Mouse (Mus musculus): ENCODE results near the gene Tnni2. TPM values are rescaled to one million over a fixed set of nuclear protein-coding genes. Genes with fewer than 3 reads are reported as not detected.

Gene Tnni2
- polyA plus RNA-seq, 1 experiment from 2014 or later, result 20.6 TPM

GRCm38 (mm10) chr7:142415314-142415713 lies 26.3 kb upstream of the Tnni2 start:
- Histone ChIP-seq H3K4me3 (ENCODE audit: inconsistent target) (no peak overlapping the region), H3K27ac (no peak overlapping the region), H3K79me2 (ENCODE audit: inconsistent target) (no peaks in the 10 kb centered on the region), H3K36me3 (ENCODE audit: inconsistent target) (no peaks in the 10 kb centered on the region)
- 88% methylated on average over 4 of the region's 4 CpGs for whole genome bisulfite sequencing (ENCODE audit: missing documents)

GRCm38 (mm10) chr7:142416225-142416624 lies 25.4 kb upstream of the Tnni2 start:
- Histone ChIP-seq H3K4me3 (ENCODE audit: inconsistent target) (no peak overlapping the region), H3K36me3 (ENCODE audit: inconsistent target) (no peaks in the 10 kb centered on the region), H3K79me2 (ENCODE audit: inconsistent target) (no peaks in the 10 kb centered on the region), H3K27ac (no peak overlapping the region)
- WGBS (ENCODE audit: missing documents), result 97% methylated on average over 3 of the region's 3 CpGs

GRCm38 (mm10) chr7:142418027-142418426 lies 23.6 kb upstream of the Tnni2 start:
- Histone ChIP-seq H3K36me3 (ENCODE audit: inconsistent target) (no peaks in the 10 kb centered on the region), H3K27ac (no peak overlapping the region), H3K4me3 (ENCODE audit: inconsistent target) (no peak overlapping the region), H3K79me2 (ENCODE audit: inconsistent target) (no peaks in the 10 kb centered on the region)
- 90% methylated on average over 2 of the region's 2 CpGs for WGBS (ENCODE audit: missing documents)

DNA sequence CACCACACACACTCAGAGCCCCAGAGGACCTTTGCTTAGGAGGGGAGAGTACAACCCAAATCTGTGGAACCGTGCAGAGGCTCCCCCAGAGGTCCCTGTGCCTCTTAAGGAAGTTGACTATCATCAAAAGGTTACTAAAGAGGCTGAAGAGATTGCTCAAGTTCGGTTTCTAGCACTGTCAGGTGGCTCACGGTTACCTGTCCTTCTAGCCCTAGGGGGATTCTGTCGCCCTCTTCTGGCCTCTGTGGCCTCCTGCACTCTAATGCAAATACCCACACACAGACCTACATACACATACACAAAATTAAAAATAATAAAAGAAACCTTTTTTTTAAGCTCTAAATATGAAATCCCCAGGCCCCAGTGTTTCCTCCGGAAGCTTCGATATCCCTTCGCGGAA lies 22.9 kb upstream of the Tnni2 start:
- Histone ChIP-seq H3K27ac (no peak overlapping the region), H3K79me2 (ENCODE audit: inconsistent target) (no peaks in the 10 kb centered on the region), H3K4me3 (ENCODE audit: inconsistent target) (no peak overlapping the region), H3K36me3 (ENCODE audit: inconsistent target) (no peaks in the 10 kb centered on the region)
- WGBS (ENCODE audit: missing documents), result 97% methylated on average over 8 of the region's 8 CpGs

- H3K27ac ChIP-seq, result no peak overlapping the region
- no peak overlapping the region for H3K4me3 ChIP-seq (ENCODE audit: inconsistent target)
- H3K36me3 ChIP-seq (ENCODE audit: inconsistent target), result no peaks in the 10 kb centered on the region
- WGBS (ENCODE audit: missing documents), result 55% methylated on average over 5 of the region's 5 CpGs
- no peaks in the 10 kb centered on the region for H3K79me2 ChIP-seq (ENCODE audit: inconsistent target)
These were observed 21.7 kb upstream of the Tnni2 start for GRCm38 (mm10) chr7:142419887-142420286.

DNA sequence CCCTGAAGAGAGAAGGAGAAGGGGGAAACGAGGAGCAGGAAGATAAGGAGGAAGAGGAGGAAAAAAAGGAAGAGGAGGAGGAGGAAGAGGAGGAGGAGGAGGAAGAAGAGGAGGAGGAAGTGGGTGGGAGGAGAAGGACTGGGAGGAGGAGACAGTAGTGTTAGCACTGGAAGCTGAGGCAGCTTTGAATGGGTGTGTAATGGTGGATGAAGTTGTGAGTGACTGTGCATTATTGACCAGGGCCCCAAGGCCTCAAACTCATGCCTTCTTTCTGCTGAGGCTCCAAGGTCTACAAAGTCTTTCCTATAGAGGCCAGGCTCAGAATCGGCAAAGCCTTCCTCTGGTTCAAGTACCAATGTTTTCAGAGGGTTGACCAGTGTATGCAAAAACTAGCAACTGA lies 19.8 kb upstream of the Tnni2 start:
- Histone ChIP-seq H3K36me3 (ENCODE audit: inconsistent target) (no peaks in the 10 kb centered on the region), H3K4me3 (ENCODE audit: inconsistent target) (no peak overlapping the region), H3K27ac (peak overlapping the region; percentile 35), H3K79me2 (ENCODE audit: inconsistent target) (no peaks in the 10 kb centered on the region)
- WGBS (ENCODE audit: missing documents), result 52% methylated on average over 2 of the region's 2 CpGs

GRCm38 (mm10) chr7:142425641-142426213 lies 15.9 kb upstream of the Tnni2 start:
- 90% methylated on average over 11 of the region's 11 CpGs for whole genome bisulfite sequencing (ENCODE audit: missing documents)
- no peak overlapping the region for H3K27ac ChIP-seq
- H3K79me2 ChIP-seq (ENCODE audit: inconsistent target), result no peaks in the 10 kb centered on the region

GRCm38 (mm10) chr7:142428213-142428612 lies 13.4 kb upstream of the Tnni2 start:
- no peaks in the 10 kb centered on the region for H3K36me3 ChIP-seq (ENCODE audit: inconsistent target)
- no peak overlapping the region for H3K4me3 ChIP-seq (ENCODE audit: inconsistent target)
- no peak overlapping the region for H3K27ac ChIP-seq
- 58% methylated on average over 7 of the region's 7 CpGs for WGBS (ENCODE audit: missing documents)
- H3K79me2 ChIP-seq (ENCODE audit: inconsistent target), result no peaks in the 10 kb centered on the region

More at GRCm38 (mm10) chr7:142425641-142426213, 15.9 kb upstream of the Tnni2 start:
- Histone ChIP-seq H3K4me3 (ENCODE audit: inconsistent target) (no peak overlapping the region), H3K36me3 (ENCODE audit: inconsistent target) (no peaks in the 10 kb centered on the region)

DNA sequence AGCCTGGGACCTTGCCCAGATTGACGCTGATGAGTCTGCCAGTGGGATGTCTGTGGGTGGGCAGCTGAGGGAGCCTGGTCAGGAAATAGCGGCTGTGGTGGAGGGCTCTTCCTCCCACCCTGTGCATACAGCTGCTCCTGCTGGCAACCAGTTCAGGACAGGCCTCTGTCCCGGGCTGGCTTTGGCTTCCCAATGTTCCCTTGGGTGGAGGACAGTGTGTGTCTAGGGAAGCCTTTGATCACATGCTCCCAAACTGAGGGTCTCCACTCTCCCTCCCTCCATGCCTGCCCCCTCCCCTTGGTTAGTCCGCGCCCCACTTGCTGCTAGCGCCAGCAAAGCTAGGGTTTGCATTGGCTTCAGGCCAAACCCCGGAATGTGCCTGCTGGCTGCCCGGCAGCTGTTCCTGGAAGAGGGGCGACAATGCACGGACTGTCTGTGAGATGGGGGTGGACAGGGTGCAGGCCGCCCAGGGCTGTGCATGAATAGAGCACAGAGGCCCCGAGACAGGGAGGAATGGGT lies 11.4 kb upstream of the Tnni2 start:
- Histone ChIP-seq H3K4me3 (ENCODE audit: inconsistent target) (no peak overlapping the region), H3K79me2 (ENCODE audit: inconsistent target) (no peaks in the 10 kb centered on the region), H3K27ac (no peak overlapping the region), H3K36me3 (ENCODE audit: inconsistent target) (no peaks in the 10 kb centered on the region)
- WGBS (ENCODE audit: missing documents), result 71% methylated on average over 11 of the region's 12 CpGs

GRCm38 (mm10) chr7:142431106-142431505 lies 10.5 kb upstream of the Tnni2 start:
- no peak overlapping the region for H3K4me3 ChIP-seq (ENCODE audit: inconsistent target)
- H3K27ac ChIP-seq, result no peak overlapping the region
- H3K79me2 ChIP-seq (ENCODE audit: inconsistent target), result no peaks in the 10 kb centered on the region
- no peaks in the 10 kb centered on the region for H3K36me3 ChIP-seq (ENCODE audit: inconsistent target)
- 94% methylated on average over 10 of the region's 14 CpGs for WGBS (ENCODE audit: missing documents)

DNA sequence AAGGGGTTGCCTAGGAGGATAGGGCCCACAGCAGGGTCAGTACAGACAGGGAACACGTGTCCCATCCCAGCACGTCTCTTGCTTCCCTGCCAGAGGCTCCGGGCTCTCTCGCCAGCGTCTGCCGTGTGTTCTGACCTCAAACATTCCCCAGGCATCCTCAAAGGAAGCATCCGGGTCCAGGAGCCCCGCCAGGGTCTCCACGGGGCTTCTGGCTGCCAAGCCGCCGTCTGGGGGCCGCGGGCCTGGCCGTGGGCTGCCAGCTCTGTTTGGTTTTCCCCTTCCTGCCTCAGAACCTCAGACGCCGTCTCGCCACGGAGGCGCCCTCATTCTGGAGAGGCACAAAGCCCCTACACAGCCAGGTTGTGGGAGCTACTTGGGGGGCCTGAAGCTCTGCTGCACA lies 8.0 kb upstream of the Tnni2 start:
- H3K36me3 ChIP-seq (ENCODE audit: inconsistent target), result no peaks in the 10 kb centered on the region
- no peaks in the 10 kb centered on the region for H3K79me2 ChIP-seq (ENCODE audit: inconsistent target)
- H3K4me3 ChIP-seq (ENCODE audit: inconsistent target), result no peak overlapping the region
- no peak overlapping the region for H3K27ac ChIP-seq
- WGBS (ENCODE audit: missing documents), result 42% methylated on average over 19 of the region's 19 CpGs

GRCm38 (mm10) chr7:142434137-142434865 lies 7.3 kb upstream of the Tnni2 start, which contains the start of gene Syt8:
Gene Syt8, plus strand, starts transcription at chr7:142434850.
- WGBS (ENCODE audit: missing documents), result 91% methylated on average over 10 of the region's 10 CpGs
- no peak within 1 kb of the TSS for H3K27ac ChIP-seq
- no peaks in the 10 kb centered on the region for H3K36me3 ChIP-seq (ENCODE audit: inconsistent target)
- H3K79me2 ChIP-seq (ENCODE audit: inconsistent target), result no peaks in the 10 kb centered on the region
- no peak within 1 kb of the TSS for H3K4me3 ChIP-seq (ENCODE audit: inconsistent target)

DNA sequence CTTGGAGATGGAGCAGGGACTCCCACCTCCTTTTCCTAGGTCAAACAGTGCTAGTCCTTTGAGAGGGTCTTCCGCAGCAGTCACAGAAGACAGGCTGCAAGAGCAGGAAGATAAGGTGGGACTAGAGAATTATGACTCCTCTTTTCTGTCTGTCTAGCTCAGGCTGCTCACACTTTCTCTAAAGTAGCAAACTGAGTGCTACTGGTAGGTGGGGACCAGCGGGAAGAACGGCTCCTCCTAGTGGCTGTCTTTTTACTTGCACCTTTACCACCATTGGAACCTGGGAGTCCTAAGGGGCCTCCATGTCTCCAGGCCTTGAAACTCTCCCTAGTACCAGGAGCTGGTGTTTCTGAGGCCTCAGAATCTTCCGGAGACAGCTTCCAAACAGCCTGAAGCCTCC lies 6.1 kb upstream of the Tnni2 start:
- no peak overlapping the region for H3K27ac ChIP-seq
- 30% methylated on average over 4 of the region's 4 CpGs for WGBS (ENCODE audit: missing documents)
- no peaks in the 10 kb centered on the region for H3K79me2 ChIP-seq (ENCODE audit: inconsistent target)
- no peaks in the 10 kb centered on the region for H3K36me3 ChIP-seq (ENCODE audit: inconsistent target)
- no peak overlapping the region for H3K4me3 ChIP-seq (ENCODE audit: inconsistent target)

GRCm38 (mm10) chr7:142437324-142437723 lies 4.3 kb upstream of the Tnni2 start:
- Histone ChIP-seq H3K4me3 (ENCODE audit: inconsistent target) (no peak overlapping the region), H3K36me3 (ENCODE audit: inconsistent target) (no peaks in the 10 kb centered on the region), H3K27ac (no peak overlapping the region), H3K79me2 (ENCODE audit: inconsistent target) (no peaks in the 10 kb centered on the region)
- 95% methylated on average over 4 of the region's 5 CpGs for WGBS (ENCODE audit: missing documents)

GRCm38 (mm10) chr7:142439966-142440365 lies 1.6 kb upstream of the Tnni2 start:
- H3K27ac ChIP-seq, result no peak overlapping the region
- no peaks in the 10 kb centered on the region for H3K79me2 ChIP-seq (ENCODE audit: inconsistent target)
- H3K36me3 ChIP-seq (ENCODE audit: inconsistent target), result no peaks in the 10 kb centered on the region
- WGBS (ENCODE audit: missing documents), result 85% methylated on average over 11 of the region's 14 CpGs
- no peak overlapping the region for H3K4me3 ChIP-seq (ENCODE audit: inconsistent target)
